Mouse (Mus musculus) cerebellum, postnatal 4 days (tissue): Measurements from ENCODE around the gene Epop.

Experiments
- DNase-seq, 2 experiments: peaks; one replicate each; pipeline ENCODE4 v3.0.0; 2022; ENCODE audit warnings: low spot score in 2 of 2, mixed read lengths in 1 of 2

The Epop gene

DNA sequence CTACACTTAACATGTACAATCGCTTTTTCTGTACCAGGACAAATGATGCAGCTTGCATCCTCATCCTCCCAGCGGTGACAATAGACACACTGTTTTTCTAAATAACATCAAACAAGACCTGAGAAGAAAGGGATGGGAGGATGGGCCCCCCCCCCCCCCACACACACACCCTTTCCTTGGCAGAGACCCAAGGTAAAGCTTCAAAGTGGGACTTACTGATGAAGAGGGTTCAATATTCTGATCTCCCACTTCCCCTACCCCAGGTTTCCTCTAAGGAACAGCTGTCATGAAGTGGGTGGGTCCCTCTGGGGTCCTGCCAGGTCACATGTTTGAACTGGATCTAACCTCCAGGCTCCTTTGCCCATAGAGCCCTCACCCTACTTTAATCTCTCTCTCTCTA is 1.5 kb upstream of the Epop start:
- no peak for DNase-seq

DNA sequence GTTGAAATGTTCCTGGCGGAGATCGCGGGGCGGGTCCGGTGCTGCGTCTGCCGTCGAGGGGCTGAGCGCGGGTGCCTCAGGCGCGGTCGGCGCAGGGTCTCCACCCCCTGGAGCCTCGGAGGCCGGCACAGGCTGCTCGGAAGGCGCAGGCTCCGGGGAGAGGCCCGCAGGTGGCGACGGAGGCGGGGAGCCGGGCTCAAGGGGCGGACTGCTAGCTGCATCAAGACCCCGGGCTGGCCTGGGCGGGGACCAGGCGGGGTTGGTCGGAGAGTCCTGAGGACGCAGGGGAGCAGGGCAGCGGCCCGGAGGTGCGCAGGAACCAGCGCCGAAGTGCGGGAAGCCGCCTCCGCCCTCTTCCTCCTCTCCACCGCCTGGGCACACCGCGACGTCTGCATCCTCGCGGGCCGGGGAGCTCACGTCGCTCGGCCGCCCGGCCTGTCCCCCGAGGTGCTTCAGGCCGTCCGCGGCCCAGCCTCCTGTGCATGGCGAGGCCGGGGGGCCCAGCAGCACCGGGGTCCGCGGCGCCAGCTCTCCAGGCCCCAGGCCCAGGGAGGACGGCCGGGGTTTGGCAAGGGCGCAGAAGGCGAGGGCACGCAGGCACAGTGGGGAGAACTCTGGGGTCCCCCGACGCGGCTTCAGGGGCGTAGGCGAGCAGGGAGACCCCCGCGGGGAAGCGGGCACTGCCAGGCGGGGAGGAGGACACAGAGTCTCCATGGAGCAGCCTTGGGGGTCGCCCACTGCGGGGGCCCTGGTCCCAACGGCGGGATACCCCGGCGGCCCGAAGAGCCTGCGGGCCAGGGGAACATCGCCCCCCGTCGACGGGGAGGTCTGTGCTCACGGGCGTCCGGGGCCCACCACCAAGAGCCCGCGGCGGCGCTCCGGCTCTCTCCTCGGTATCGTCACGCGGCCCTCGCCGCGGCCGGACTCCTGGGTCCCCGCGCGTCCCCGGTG is 659 bp downstream of the Epop start:
- DNase-seq, result peak in 1 of 2 experiments; percentile 21

DNA sequence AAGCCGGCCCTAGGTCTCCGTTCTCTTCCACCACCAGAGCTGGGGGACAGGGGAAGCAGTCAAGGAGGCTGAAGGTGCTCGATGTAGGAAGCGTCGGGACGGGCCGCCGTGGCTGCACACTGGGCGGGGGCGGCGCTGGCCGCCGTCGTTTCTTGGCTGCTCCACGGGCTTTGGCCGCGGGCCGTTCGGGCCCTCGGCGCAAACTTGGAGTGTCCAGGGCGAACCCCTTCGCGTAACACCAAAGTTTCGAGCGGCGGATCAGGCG is 1.3 kb downstream of the Epop start:
- peak in 1 of 2 experiments; percentile 26 for DNase-seq

DNA sequence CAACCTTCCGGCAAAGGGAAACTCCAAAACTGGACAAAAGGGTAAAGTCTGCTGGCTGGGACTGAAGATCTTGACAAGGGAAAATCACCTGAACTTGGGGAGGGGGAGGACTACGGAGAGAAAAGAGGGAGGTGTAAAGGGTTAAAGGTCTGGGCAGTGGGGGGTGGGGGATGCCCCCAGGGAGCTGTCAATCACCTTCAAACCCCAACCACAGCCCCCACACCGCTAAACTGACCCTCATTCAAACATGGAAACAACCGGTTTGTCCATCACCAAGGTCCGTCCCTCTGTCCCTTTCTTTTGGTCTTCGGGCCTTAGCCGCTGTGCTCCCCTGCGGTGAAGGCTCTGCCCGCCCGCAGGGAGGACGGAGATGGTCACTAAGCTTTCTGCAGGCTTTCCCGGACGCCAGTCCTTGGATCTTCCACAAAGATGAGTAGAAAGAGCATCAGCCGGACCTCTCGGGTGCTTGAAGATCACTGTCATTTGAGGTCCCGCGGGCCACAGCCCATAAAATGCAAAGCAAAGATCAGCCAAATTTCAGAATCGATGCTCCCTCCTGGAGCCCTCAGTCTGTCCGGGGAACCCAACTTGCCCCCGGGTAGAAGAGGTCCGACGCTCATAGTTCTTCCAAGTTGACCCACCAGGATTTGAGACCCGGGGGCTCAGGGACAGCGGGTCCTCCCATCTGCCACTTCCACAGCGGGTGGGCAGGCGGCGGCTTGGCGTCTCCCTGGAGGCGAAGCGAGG is 1.8 kb downstream of the Epop start:
- no peak for DNase-seq

DNA sequence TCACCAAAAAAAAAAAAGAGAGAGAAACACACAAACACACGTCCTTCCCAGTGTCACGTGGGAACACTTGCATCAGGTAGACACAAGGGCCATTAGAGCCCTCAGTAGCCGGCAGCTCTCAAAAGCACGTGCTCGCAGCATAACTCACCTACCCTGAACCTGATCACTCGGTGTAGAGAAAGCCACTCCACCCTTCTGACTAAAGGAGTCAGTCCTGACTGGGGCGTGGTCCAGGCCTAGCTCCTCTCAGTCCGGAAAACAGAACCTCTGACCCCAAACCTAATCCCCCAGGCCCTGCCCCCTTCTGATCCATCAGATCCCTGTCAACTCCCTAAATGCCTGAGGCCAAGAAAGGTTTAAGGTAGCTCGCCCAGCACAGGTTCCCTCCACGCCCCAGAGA is 2.7 kb downstream of the Epop start:
- no peak for DNase-seq

DNA sequence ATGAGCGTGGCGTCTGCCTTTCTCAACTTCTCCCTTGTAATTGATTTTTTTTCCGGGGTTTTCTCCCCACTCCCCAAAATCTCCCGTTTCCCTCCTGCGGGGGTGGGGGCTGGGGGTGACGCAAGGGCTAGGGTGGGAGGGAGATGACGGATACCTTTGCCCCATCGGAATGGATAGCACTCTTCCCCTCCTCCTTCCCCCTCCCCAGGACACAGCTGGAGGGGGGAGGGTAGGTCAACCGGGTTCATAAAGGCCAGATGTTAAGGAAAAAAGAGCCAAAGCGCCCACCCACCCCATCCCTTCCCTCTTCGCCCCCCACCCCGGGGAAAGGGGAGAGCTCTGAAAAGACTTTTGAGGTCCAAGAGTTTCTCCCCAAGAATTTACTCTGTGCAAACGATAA is 3.1 kb downstream of the Epop start:
- no peak for DNase-seq

DNA sequence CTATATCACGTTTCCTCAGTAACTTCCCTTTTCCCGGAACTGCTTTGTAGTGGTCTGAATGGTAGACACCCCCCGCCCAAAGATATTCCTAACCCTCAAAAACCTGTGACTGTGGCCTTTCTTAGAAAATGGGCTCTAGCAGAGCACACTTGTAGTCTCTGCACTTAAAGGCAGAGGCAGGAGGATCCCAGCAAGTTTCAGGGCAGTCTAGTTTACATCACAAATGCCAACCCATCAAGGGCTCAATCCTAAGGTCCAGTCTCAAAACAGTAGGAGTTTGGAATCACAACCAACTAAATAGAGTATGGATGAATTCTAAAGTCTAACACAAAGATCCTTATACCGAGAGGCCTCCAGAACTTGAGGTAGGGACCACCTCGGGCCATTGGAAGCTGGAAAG is 4.0 kb downstream of the Epop start:
- DNase-seq, result no peak

DNA sequence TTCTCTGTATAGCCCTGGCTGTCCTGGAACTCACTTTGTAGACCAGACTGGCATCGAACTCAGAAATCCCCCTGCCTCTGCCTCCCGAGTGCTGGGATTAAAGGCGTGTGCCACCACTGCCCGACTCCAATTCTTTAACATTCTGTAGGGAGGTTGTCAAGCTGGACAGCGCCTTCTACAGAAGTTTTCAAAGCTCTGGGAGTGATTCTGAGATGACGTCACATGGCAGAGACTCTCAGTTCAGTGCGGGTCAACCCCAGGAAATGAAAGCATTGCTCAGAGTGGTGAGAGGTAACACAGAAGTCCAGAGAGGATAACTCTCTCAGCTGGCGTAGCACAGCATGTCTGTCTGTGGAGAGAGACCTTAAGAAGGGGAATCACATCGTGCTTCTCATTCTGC is 6.3 kb downstream of the Epop start:
- DNase-seq, result no peak

DNA sequence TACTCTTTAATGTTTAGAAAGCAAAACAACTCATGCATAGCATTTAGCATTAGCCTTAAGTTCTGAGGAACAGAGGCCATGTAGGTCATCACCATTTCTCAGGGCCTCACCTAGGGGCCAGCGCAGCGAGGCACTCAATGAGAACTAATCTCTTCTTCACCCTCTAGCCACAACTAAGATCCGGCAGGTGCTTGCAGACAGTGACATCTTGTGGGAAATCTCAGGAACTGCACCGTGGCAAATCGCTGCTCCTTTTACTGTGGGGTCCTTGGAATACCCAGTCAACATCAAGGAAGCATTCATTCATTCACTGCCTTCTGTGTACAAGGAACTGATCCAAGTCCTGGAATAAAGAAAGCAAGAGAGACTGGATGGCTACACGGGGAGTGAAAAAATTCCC is 7.1 kb downstream of the Epop start:
- peak; percentile 57 to 83 for DNase-seq

DNA sequence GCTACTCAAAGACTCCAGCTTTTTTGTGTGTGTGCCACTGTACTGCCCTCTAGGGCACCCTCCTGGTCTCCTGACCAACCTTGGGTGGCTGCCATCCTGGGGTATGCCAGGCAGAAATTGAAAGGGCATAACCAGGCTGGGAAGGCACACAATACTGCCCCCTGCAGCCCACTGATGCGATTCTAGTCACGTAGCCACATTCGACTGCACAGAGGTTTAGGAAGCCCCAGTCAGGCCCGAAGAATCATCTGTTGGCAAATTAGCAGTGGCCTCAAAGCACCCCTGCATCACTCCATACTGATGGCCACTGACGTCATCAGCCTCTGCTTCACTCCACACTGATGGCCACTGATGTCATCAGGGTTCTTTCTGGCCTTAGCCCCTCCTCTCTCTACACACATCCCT is 10.1 kb downstream of the Epop start:
- DNase-seq, result peak; percentile 74 to 92

DNA sequence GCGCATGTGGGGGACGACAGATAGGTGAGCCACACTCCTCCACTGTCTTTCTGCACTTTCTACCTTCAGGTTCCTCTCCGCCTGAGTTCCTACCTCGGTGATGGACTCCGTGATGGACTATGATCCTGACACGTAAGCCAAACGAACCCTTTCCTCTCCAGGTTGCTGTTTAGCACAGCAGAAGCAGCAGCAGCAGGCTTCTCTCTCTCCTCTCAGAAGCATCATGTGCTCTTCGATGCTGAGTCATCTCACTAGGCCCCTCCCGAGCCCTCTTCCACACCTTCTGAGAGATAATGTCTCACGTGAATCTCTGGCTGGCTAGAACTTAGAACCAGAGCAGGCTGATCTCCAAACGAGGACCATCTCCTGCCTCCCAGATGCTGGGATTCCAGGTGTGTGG is 11.1 kb downstream of the Epop start:
- no peak for DNase-seq

DNA sequence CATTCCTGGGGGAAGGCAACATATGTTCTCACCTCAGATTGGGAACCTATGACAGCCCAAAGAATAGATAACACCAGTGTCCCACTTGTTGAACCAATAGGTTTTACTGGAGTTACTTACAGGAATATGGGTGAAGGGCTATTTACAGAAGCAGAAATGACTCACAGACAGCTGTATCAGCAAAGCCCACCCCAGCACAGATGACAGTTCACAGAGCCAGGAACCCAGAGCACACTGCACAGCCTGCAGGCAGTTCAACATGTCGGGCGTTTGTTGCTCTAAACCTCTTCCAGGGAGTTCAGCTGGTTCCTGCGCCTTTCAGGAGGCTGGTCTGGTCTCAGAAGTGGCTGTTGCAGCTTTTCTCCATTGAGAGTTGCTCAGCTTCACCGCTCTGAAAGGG is 14.2 kb downstream of the Epop start:
- DNase-seq, result no peak

DNA sequence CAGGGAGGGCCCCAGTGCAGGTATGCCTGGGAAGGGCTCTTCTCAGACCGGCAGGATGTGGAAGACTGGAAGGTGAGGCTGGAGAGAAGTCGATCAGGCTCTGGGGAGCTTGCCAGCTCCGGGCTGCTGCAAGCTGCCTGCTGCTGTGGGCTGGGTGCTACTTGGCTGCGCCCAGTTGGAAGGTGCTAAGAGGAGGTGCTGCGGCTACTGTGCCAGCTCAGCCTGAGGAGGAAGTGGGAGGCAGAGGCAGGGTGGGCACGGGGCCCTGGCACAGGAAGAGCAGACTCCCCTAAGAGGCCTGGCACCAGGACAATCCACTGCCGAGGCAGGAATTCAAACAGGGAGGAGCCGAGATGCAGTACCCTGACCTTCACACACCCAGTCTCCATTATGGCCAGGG is 18.4 kb downstream of the Epop start:
- DNase-seq, result no peak

DNA sequence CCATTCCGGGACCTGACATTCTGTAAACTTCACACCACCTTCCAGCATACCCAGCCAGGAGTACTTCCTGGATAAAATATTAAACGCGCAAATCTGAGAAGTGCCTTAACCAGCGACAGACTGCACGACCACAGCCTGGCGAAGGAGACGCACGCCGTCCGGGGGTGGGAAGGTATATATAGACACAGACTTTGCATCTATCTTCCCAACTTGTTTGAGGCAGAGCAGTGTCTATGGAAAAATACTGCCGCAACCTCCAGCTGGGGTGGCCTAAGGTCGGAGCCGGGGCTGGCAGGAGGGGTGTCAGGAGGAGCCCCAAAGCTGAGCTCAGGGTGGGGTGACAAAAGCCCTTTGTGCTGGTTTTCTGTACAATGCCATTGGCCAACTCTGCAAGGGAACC is 19.8 kb downstream of the Epop start:
- DNase-seq, result no peak

DNA sequence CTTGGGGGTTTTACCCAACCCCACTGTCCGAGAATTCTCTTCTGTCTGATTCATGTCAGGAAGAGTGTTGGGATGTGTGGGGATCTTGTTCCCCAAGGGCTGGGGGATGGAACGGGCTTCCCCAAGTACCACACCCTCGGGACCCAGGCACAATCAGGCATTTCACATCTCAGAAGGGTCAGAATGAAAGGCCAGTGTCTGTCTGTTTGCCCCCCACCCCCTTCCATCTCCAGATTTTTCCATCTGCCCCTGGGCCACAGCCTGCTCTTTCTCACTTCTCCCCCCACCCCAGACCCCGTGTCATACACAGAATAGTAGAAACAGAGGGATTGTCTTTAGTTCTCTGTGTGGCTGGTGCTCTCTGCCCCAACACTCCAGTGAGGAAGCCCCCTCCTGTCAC is 20.6 kb downstream of the Epop start:
- DNase-seq, result no peak

DNA sequence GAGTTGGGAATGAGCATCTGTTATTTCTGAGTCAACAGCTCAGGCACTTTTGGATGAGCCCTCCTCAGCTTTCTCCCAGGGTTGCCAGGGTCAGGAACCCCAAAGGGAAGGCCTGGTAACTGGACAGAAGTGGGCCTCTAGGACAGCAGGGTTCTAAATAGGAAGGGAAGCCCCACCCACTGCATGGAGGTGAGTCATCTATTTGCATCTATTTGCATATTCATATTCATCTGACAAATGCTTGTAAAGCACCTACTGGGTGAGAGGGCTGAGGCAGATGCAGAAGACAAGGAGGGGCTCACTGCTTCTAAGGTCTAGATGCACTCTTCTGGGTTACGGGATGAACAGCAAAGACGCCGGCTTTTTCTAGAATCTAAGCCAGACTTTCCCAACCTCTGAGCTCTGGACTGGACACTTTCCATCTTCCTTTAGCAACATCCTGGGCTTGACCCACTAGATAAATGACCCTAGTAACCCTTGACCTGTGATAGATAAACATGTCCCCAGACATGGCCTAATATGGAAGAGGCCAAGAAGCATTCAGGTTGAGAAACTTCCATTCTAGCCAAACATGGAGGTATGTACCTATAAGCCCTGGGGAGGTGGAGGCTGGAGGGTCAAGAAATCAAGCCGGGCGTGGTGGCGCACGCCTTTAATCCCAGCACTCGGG is 22.3 kb downstream of the Epop start:
- no peak for DNase-seq

DNA sequence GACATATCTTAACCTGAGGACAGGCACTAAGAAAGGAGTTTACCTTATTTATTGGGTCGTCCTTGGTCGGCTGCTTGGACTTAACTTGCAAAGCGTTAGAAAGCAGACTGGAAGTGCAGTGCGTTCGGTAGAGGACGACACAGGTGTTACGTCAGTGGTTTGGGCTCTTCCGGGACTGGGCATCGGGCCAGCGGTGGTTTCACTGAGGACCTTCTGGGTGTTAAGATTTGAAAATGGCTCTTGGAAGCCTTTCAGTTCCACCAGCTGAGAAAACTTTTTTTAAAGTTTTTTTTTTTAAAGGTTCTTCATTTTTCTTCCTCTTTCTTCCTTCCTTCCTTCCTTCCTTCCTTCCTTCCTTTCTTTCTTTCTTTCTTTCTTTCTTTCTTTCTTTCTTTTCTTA is 25.6 kb downstream of the Epop start:
- no peak for DNase-seq

DNA sequence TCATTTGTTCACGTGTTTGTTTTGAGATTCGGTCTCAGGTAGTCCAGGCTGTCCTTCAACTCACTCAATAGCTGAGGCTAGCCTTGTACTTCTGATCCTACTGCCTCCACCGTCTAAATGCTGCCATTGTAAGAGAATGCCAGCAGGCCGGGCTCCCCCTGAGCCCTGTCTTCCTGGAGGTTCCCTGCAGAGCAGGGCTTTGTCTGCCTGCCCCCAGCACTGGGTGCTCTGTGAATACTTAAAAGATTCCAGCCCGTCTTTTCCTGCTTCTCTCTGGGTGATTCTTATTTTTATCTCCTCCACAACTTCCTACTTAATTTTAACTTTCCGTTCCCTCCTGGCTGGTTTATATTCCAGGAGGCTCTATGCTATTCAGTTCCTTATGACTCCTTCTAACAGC is 27.3 kb downstream of the Epop start:
- no peak for DNase-seq

DNA sequence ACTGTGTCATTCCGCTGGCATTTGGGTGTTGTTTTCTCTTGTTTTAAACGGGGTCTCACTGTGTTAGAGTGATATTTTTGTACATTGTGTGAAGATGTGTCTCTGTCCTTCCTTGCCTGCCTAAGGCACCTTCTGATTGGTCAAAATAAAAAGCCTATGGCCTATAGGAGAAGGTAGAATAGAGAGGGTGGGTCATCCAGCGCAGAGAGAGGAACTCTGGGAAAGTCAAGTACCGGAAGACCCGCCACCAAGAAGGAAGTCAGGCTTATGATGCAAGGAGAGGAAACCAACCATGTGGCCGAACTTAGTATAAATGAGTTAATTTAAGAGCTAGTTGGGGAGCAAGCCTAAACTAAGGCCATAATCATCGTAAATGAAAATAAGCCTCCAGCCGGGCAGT is 30.4 kb downstream of the Epop start:
- DNase-seq, result no peak

DNA sequence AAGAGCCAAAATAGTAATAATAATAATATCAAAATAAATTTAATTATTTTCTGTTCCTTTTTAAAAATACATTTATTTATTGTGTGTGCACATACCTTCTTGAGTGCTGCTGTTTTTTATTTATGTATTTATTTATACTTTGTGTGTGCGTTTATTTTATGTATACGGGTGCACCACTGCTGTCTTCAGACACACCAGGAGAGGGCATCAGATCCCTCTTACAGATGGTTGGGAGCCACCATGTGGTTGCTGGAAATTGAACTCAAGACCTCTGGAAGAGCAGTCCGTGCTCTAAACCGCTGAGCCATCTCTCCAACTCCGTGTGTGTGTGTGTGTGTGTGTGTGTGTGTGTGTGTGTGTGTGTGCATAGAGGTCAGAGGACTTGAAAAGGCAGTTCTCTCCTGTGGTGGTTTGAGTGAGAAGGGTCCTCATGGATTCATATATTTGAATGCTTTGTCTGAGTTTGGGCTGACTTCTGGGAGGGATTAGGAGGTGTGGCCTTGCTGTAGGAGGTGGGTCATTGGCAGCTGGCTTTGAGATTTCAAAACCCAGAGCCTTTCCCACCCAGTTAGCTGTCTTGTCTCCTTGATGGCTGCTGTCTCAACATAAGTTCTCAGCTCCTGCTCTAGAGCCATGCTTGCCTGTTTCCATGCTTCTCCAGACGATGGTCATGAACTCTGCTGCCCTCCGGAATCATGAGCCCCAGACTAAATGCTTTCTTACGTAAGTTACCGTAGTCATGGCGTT is 31.4 kb downstream of the Epop start:
- no peak for DNase-seq

DNA sequence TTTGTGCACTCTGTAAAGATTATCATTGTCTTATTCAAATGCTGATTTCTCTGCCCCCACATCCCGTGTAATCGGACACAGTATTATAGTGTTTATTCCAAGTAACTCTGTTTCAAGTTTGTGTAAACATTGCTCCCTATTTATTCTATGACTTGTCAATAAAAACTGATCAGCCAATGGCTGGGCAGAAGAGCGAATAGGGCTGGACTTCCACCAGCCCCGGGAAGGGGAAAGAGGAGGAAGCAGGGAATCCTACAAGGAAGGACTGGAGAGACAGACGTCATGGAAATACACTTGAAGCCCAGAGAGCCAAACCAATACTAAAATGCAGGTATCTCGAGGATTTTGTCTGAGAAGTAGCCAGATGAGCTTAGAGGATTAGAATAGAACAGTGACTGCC is 35.4 kb downstream of the Epop start:
- no peak for DNase-seq

DNA sequence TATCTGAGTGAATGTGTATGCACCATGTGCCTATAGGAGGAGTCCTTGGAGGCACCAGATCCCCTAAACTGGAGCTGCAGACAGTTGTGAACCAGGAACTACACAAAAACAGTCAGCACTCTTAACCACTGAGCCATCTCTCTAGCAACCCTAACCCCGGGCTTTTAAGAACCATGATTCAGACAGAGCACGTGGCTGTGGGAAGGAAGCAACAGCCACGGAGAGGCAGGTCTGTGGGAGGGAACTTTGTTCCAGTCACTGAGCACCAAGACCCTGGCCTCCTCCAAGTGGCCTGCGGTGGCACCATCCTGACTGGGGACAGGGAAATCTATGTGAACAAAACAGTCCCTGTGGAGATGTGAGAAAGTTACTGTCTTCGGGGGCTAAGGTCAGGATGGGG is 37.6 kb downstream of the Epop start:
- no peak for DNase-seq
